Mouse (Mus musculus) liver, embryonic 14 days (tissue): Measurements from ENCODE around the gene Pak1ip1. TPM values are rescaled to one million over a fixed set of nuclear protein-coding genes. Genes with fewer than 3 reads are reported as not detected.

Experiments used
- polyA plus RNA-seq: library from polyadenylated mRNA; depleted of rRNA; stranded (reverse); fragments of >200 nt; gene quantifications from 2 replicates; pipeline ENCODE4 v1.2.3, GENCODE M21; 2012; rRNA removed

Pak1ip1 gene
- polyA plus RNA-seq, result 49.1 and 55.4 TPM in 2 replicates

GRCm38 (mm10) chr13:41000926-41001639 lies at the start of gene Pak1ip1:
Gene Pak1ip1, plus strand, starts transcription at chr13:41001023.

GRCm38 (mm10) chr13:41015829-41016634 lies 15.2 kb downstream of the Pak1ip1 start, which contains the start of gene Tmem14c:
Gene Tmem14c, plus strand, starts transcription at chr13:41016292.

Other genes starting within 250 kb of the Pak1ip1 start
- 0.59 and 0.71 TPM in 2 replicates for gene Gcnt2, start 141.3 kb upstream of the Pak1ip1 start, polyA plus RNA-seq
- 336 and 423 TPM in 2 replicates for gene Tmem14c, start 15.3 kb downstream of the Pak1ip1 start, polyA plus RNA-seq
- gene Mak, start 78.7 kb downstream of the Pak1ip1 start, polyA plus RNA-seq, result 0.07 TPM in 2 replicates
- gene Gcm2, start 110.0 kb downstream of the Pak1ip1 start, polyA plus RNA-seq, result not detected in 2 replicates
- gene Sycp2l, start 113.3 kb downstream of the Pak1ip1 start, polyA plus RNA-seq, result 0.01 and 0.02 TPM in 2 replicates
- 16.4 and 20.6 TPM in 2 replicates for gene Elovl2, start 219.4 kb downstream of the Pak1ip1 start, polyA plus RNA-seq
- gene Smim13, start 248.8 kb downstream of the Pak1ip1 start, polyA plus RNA-seq, result 3.0 and 3.5 TPM in 2 replicates